Mouse (Mus musculus) hematopoietic stem cell, adult 5-6 weeks (primary cell): ENCODE measurements around the gene Zfp526. TPM values are rescaled to one million over a fixed set of nuclear protein-coding genes. Genes with fewer than 3 reads are reported as not detected.

Experiments used
- ATAC-seq, 2 experiments: fragments of 125-278 bp in 1 of 2; replicated peaks in 1 of 2; 2 replicates each; pipeline ENCODE4 v1.8.0; 2016 to 2017; ENCODE audit warnings: inconsistent platforms in 2 of 2, mild to moderate bottlenecking in 2 of 2, moderate number of reproducible peaks in 2 of 2, low read depth in 1 of 2, moderate TSS enrichment in 1 of 2; ENCODE audit not compliant: low FRiP score in 2 of 2, poor library complexity in 2 of 2, severe bottlenecking in 2 of 2, insufficient read depth in 1 of 2, low TSS enrichment in 1 of 2
- total RNA-seq: library from RNA; stranded (forward); fragments of 172-1452, 232-1000 nt; gene quantifications from 2 replicates; pipeline ENCODE4 v1.2.3, GENCODE M21; 2017

Gene Zfp526
- total RNA-seq, 1 experiment from 2014 or later: 5.3 TPM

GRCm38 (mm10) chr7:25232101-25232648, 10.9 kb downstream of the Zfp526 start:
- no peak for ATAC-seq

GRCm38 (mm10) chr7:25233061-25233460, 11.8 kb downstream of the Zfp526 start:
- ATAC-seq: no peak

GRCm38 (mm10) chr7:25235526-25235925, 14.3 kb downstream of the Zfp526 start:
- ATAC-seq: no peak

GRCm38 (mm10) chr7:25237249-25238014, 16.2 kb downstream of the Zfp526 start, which contains the start of gene Gsk3a:
Gsk3a (minus strand) TSS chr7:25237851.
- ATAC-seq: peak; percentile 77 to 79

- peak; percentile 81 to 84 for ATAC-seq
Measured at GRCm38 (mm10) chr7:25238015-25238706, 16.9 kb downstream of the Zfp526 start.

GRCm38 (mm10) chr7:25238829-25239623, 17.8 kb downstream of the Zfp526 start:
- peak; percentile 77 to 78 for ATAC-seq

- ATAC-seq: no peak
Measured at GRCm38 (mm10) chr7:25240631-25241030, 19.4 kb downstream of the Zfp526 start.

GRCm38 (mm10) chr7:25241062-25241461, 19.8 kb downstream of the Zfp526 start:
- no peak for ATAC-seq

- ATAC-seq: no peak
Measured at GRCm38 (mm10) chr7:25243361-25243760, 22.1 kb downstream of the Zfp526 start.

- ATAC-seq: no peak
Measured at GRCm38 (mm10) chr7:25244562-25245369, 23.5 kb downstream of the Zfp526 start.

- no peak for ATAC-seq
Measured at GRCm38 (mm10) chr7:25246079-25246758, 25.0 kb downstream of the Zfp526 start.

GRCm38 (mm10) chr7:25246759-25247137, 25.5 kb downstream of the Zfp526 start:
- ATAC-seq: no peak

- ATAC-seq: no peak
Measured at GRCm38 (mm10) chr7:25247498-25247897, 26.3 kb downstream of the Zfp526 start.

- ATAC-seq: peak in 1 of 2 experiments; percentile 14; a peak in 2 of 4 replicates
Measured at GRCm38 (mm10) chr7:25248018-25248647, 26.9 kb downstream of the Zfp526 start.

- peak in 1 of 2 experiments; percentile 10; a peak in 1 of 4 replicates for ATAC-seq
Measured at GRCm38 (mm10) chr7:25248846-25249313, 27.7 kb downstream of the Zfp526 start.
